Mouse (Mus musculus): Measurements from ENCODE around the gene Gm9789. TPM values are rescaled to one million over a fixed set of nuclear protein-coding genes. Genes with fewer than 3 reads are reported as not detected.
"Not testable (repeated sequence)": the region's sequence is repeated elsewhere in the genome, so short reads cannot be mapped to it uniquely, and the experiment has no call there.

The Gm9789 gene
- total RNA-seq (2021) = not detected

- intact Hi-C loops (cut with DNase I) = no loop called here
- no peak for DNase-seq (ENCODE audit: low spot score)
Measured at GRCm38 (mm10) chr16:89157652-89158051, at the start of gene Gm9789. TSS of gene Gm9789 (plus strand) at chr16:89157952.

- intact Hi-C loops (cut with DNase I) = no loop called here
- DNase-seq (ENCODE audit: low spot score) = no peak
Measured at GRCm38 (mm10) chr16:89140551-89140950, 17.2 kb upstream of the Gm9789 start, which contains the start of gene Gm6358. TSS of gene Gm6358 (plus strand) at chr16:89140851.

GRCm38 (mm10) chr16:89150786-89151185 lies 7.0 kb upstream of the Gm9789 start, which contains the start of gene Gm10061:
TSS of gene Gm10061 (plus strand) at chr16:89151086.
- intact Hi-C loops (cut with DNase I) = no loop called here
- no peak for DNase-seq (ENCODE audit: low spot score)

- intact Hi-C loops (cut with DNase I) = not testable (repeated sequence)
Measured at GRCm38 (mm10) chr16:89169190-89169589, 11.4 kb downstream of the Gm9789 start, which contains the start of gene Gm7735. TSS of gene Gm7735 (plus strand) at chr16:89169490.

GRCm38 (mm10) chr16:89174435-89174834 lies 16.7 kb downstream of the Gm9789 start, which contains the start of gene 1110057P08Rik:
TSS of gene 1110057P08Rik (plus strand) at chr16:89174735.
- intact Hi-C loops (cut with DNase I) = no loop called here
- no peak for DNase-seq (ENCODE audit: low spot score)

More at GRCm38 (mm10) chr16:89169190-89169589, 11.4 kb downstream of the Gm9789 start, which contains the start of gene Gm7735:
- not testable (repeated sequence) for DNase-seq (ENCODE audit: low spot score)

- no peak for DNase-seq (ENCODE audit: low spot score)
- intact Hi-C loops (cut with DNase I) = no loop called here
Measured at GRCm38 (mm10) chr16:89188621-89189020, 30.9 kb downstream of the Gm9789 start.

GRCm38 (mm10) chr16:89205561-89205960 lies 47.8 kb downstream of the Gm9789 start, which contains the start of gene Krtap20-2:
TSS of gene Krtap20-2 (plus strand) at chr16:89205861.
- intact Hi-C loops (cut with DNase I) = no loop called here
- no peak for DNase-seq (ENCODE audit: low spot score)

Other genes starting within 250 kb of the Gm9789 start
- gene Krtap19-9b, start 225.7 kb upstream of the Gm9789 start, total RNA-seq (2021) = not detected
- gene Krtap16-3, start 195.1 kb upstream of the Gm9789 start, total RNA-seq (2021) = not detected
- not detected for gene Krtap22-2, start 147.2 kb upstream of the Gm9789 start, total RNA-seq (2021)
- not detected for gene Gm10229, start 142.7 kb upstream of the Gm9789 start, total RNA-seq (2021)
- not detected for gene Krtap6-1, start 126.3 kb upstream of the Gm9789 start, total RNA-seq (2021)
- gene Gm10228, start 116.5 kb upstream of the Gm9789 start, total RNA-seq (2021) = not detected
- gene Krtap6-5, start 110.1 kb upstream of the Gm9789 start, total RNA-seq (2021) = not detected
- gene 1110025L11Rik, start 94.0 kb upstream of the Gm9789 start, total RNA-seq (2021) = not detected
- gene Krtap6-3, start 73.9 kb upstream of the Gm9789 start, total RNA-seq (2021) = not detected
- not detected for gene Gm6358, start 17.1 kb upstream of the Gm9789 start, total RNA-seq (2021)
- gene Gm10061, start 6.9 kb upstream of the Gm9789 start, total RNA-seq (2021) = not detected
- not detected for gene Gm7735, start 11.5 kb downstream of the Gm9789 start, total RNA-seq (2021)
- gene 1110057P08Rik, start 16.8 kb downstream of the Gm9789 start, total RNA-seq (2021) = not detected
- gene Krtap20-2, start 47.9 kb downstream of the Gm9789 start, total RNA-seq (2021) = not detected
- gene Krtap21-1, start 245.9 kb downstream of the Gm9789 start, total RNA-seq (2021) = not detected

All from heart, postnatal 25 days (tissue).